Mouse (Mus musculus) liver, adult 2 months (tissue): ENCODE results near the gene Aftph.

Experiments used
- CTCF ChIP-seq: fragments of 200-500 bp; IDR thresholded peaks from 2 replicates; pipeline ENCODE4 v1.5.1; 2011; ENCODE audit warnings: low read depth, low read length, control low read depth
- POLR2A ChIP-seq: fragments of 200-500 bp; IDR thresholded peaks from 2 replicates; pipeline ENCODE4 v1.6.1; 2011; ENCODE audit warnings: low read length, control low read depth; ENCODE audit not compliant: insufficient read depth; ENCODE audit errors: extremely low read depth

DNA sequence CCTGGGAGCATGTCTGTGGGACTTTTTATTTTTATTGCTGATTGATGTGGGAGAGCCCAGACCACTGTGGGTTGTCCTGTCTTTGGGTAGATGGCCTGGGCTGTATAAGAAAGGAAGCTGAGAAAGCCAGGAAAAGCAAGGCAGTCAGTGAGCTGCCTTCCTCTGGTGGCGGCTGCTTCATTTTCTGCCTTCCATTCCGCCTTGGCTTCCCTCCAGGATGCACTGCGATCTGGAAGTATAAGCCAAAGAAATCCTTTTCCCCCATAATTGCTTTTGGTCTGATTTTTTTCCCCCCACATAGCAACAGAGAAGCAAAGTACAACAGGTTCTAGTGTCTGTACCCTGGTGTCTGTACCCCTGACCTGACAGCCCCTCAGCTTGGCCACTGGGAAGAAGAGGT lies 82.3 kb downstream of the Aftph start:
- TF ChIP-seq POLR2A: no peak
- no peak for TF ChIP-seq CTCF
